Mouse (Mus musculus): Measurements from ENCODE around the gene Stkld1. TPM values are rescaled to one million over a fixed set of nuclear protein-coding genes. Genes with fewer than 3 reads are reported as not detected.

Stkld1 gene
- polyA plus RNA-seq, 1 experiment from 2014 or later: 0.22 TPM

- ATAC-seq (ENCODE audit: low FRiP score): no peak
- Histone ChIP-seq H3K9me3 (replicated peaks) (no peaks in the 10 kb centered on the region), H3K4me2 (replicated peaks) (no peak overlapping the region), H3K36me3 (no peaks in the 10 kb centered on the region), H3K9ac (no peak overlapping the region), H3K4me3 (no peak overlapping the region), H3K4me1 (no peaks in the 10 kb centered on the region), H3K27me3 (no peaks in the 10 kb centered on the region), H3K27ac (no peak overlapping the region)
- WGBS: 83% methylated on average over 3 of the region's 3 CpGs
Observed at GRCm38 (mm10) chr2:26993936-26994335, 60.1 kb downstream of the Stkld1 start.

DNA sequence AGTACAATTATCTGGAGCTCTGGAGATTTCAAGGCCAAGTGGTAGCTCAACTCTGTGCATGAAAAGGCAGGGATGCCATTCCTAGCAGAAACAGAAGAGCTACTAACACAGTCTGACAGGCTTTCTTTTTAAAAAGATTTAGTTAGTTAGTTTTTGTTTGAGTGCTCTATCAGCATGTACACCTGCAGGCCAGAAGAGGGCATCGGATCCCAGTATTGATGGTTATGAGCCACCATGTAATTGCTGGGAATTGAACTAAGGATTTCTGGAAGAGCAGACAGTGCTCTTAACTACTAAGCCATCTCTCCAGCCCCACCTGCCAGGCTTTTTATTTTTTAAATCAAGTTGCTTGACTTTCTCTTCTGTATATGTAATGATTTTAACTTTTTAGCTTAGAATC is 63.7 kb downstream of the Stkld1 start:
- H3K27ac ChIP-seq: no peak overlapping the region
- no peaks in the 10 kb centered on the region for H3K9me3 ChIP-seq (replicated peaks)
- no peaks in the 10 kb centered on the region for H3K36me3 ChIP-seq
- 88% methylated on average over 1 of the region's 1 CpGs for WGBS
- no peak overlapping the region for H3K4me3 ChIP-seq
- no peaks in the 10 kb centered on the region for H3K27me3 ChIP-seq
- H3K4me2 ChIP-seq (replicated peaks): no peak overlapping the region
- H3K9ac ChIP-seq: no peak overlapping the region
- ATAC-seq (ENCODE audit: low FRiP score): no peak
- H3K4me1 ChIP-seq: no peaks in the 10 kb centered on the region

DNA sequence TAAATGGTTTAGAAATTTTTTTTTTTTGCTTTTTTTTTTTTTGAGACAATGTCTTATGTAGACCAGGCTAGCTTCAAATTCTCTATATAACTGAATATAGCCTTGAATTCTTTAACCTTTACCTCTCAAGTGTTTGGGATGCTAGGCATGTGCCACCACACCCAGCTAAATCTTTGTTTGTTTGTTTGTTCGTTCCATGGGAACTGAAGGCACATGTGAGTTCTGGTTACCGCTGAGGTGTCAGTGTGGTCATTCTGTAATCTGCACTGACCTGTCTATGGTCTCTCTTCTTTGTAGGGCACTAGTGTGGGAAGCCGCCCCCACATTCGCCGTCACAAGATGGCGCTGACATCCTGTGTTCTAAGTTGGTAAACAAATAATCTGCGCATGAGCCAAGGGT is 64.1 kb downstream of the Stkld1 start:
- H3K4me3 ChIP-seq: no peak overlapping the region
- H3K4me2 ChIP-seq (replicated peaks): no peak overlapping the region
- ATAC-seq (ENCODE audit: low FRiP score): no peak
- no peaks in the 10 kb centered on the region for H3K27me3 ChIP-seq
- WGBS: 89% methylated on average over 7 of the region's 7 CpGs
- H3K27ac ChIP-seq: no peak overlapping the region
- H3K9me3 ChIP-seq (replicated peaks): no peaks in the 10 kb centered on the region
- H3K9ac ChIP-seq: no peak overlapping the region
- no peaks in the 10 kb centered on the region for H3K36me3 ChIP-seq
- no peaks in the 10 kb centered on the region for H3K4me1 ChIP-seq

Other genes starting within 250 kb of the Stkld1 start
- not detected in 2 replicates for gene Abo, start 69.1 kb upstream of the Stkld1 start, polyA plus RNA-seq (2016; fragmentation: Nextera tagmentation; extraction: Ambion mirVana)
- 30.8 and 32.3 TPM in 2 replicates for gene Surf6, start 31.2 kb upstream of the Stkld1 start, polyA plus RNA-seq (2016; fragmentation: Nextera tagmentation; extraction: Ambion mirVana)
- 107 and 116 TPM in 2 replicates for gene Med22, start 23.4 kb upstream of the Stkld1 start, polyA plus RNA-seq (2016; fragmentation: Nextera tagmentation; extraction: Ambion mirVana)
- gene Rpl7a, start 23.3 kb upstream of the Stkld1 start, polyA plus RNA-seq (2016; fragmentation: Nextera tagmentation; extraction: Ambion mirVana): 461 and 470 TPM in 2 replicates
- 50.1 and 50.4 TPM in 2 replicates for gene Surf2, start 17.7 kb upstream of the Stkld1 start, polyA plus RNA-seq (2016; fragmentation: Nextera tagmentation; extraction: Ambion mirVana)
- 55.0 and 58.6 TPM in 2 replicates for gene Surf1, start 17.5 kb upstream of the Stkld1 start, polyA plus RNA-seq (2016; fragmentation: Nextera tagmentation; extraction: Ambion mirVana)
- gene Surf4, start 119 bp upstream of the Stkld1 start, polyA plus RNA-seq (2016; fragmentation: Nextera tagmentation; extraction: Ambion mirVana): 154 and 156 TPM in 2 replicates
- 40.9 and 42.0 TPM in 2 replicates for gene Rexo4, start 30.3 kb downstream of the Stkld1 start, polyA plus RNA-seq (2016; fragmentation: Nextera tagmentation; extraction: Ambion mirVana)
- 0.07 TPM in 1 of 2 replicates, not detected in the other for gene Adamts13, start 39.4 kb downstream of the Stkld1 start, polyA plus RNA-seq (2016; fragmentation: Nextera tagmentation; extraction: Ambion mirVana)
- 115 TPM in 2 replicates for gene Cacfd1, start 75.9 kb downstream of the Stkld1 start, polyA plus RNA-seq (2016; fragmentation: Nextera tagmentation; extraction: Ambion mirVana)
- 3.5 and 4.1 TPM in 2 replicates for gene Slc2a6, start 94.0 kb downstream of the Stkld1 start, polyA plus RNA-seq (2016; fragmentation: Nextera tagmentation; extraction: Ambion mirVana)
- 2.6 and 5.2 TPM in 2 replicates for gene Mymk, start 138.1 kb downstream of the Stkld1 start, polyA plus RNA-seq (2016; fragmentation: Nextera tagmentation; extraction: Ambion mirVana)
- gene Adamtsl2, start 145.3 kb downstream of the Stkld1 start, polyA plus RNA-seq (2016; fragmentation: Nextera tagmentation; extraction: Ambion mirVana): 6.1 and 9.0 TPM in 2 replicates
- 0.43 and 0.52 TPM in 2 replicates for gene Fam163b, start 208.4 kb downstream of the Stkld1 start, polyA plus RNA-seq (2016; fragmentation: Nextera tagmentation; extraction: Ambion mirVana)
- gene Dbh, start 231.2 kb downstream of the Stkld1 start, polyA plus RNA-seq (2016; fragmentation: Nextera tagmentation; extraction: Ambion mirVana): 1.7 and 2.3 TPM in 2 replicates

Measured in hindbrain, embryonic 12.5 days (tissue).